Mouse (Mus musculus) liver, embryonic 14.5 days (tissue): ENCODE data around the gene Jph3. TPM values are rescaled to one million over a fixed set of nuclear protein-coding genes. Genes with fewer than 3 reads are reported as not detected.

Experiments used
- ATAC-seq: fragments of 200-750 bp; cut with Nextera tagmentation; 2 replicates; pipeline ENCODE4 v1.8.0; 2017; ENCODE audit warnings: moderate number of reproducible peaks, mild to moderate bottlenecking, moderate library complexity; ENCODE audit not compliant: insufficient read depth
- DNase-seq, 3 experiments: peaks; one replicate each; pipeline ENCODE4 v3.0.0-alpha.2; 2012 to 2013; ENCODE audit warnings: low read depth in 3 of 3, low spot score in 3 of 3
- H3K27ac ChIP-seq: fragments of 300-500 bp; sonication (generic); 2 replicates; pipeline ENCODE4 v1.5.1; 2014; ENCODE audit warnings: moderate library complexity, mild to moderate bottlenecking, control low read depth, inconsistent platforms
- H3K27me3 ChIP-seq: fragments of 300-500 bp; sonication (generic); 2 replicates; pipeline ENCODE4 v1.6.1; 2014; ENCODE audit warnings: mild to moderate bottlenecking, low read length, moderate library complexity; ENCODE audit not compliant: control insufficient read depth, insufficient read depth
- H3K36me3 ChIP-seq: fragments of 300-500 bp; sonication (generic); replicated peaks from 2 replicates; pipeline ENCODE4 v1.6.1; 2014; ENCODE audit warnings: low read depth; ENCODE audit not compliant: control insufficient read depth, insufficient read depth
- H3K4me1 ChIP-seq, 2 experiments: fragments of 200-500 bp in 1 of 2; fragments of 300-500 bp in 1 of 2; sonication (generic) in 1 of 2; replicated peaks; 2 replicates each; pipeline ENCODE4 v1.6.1; 2012 to 2014; ENCODE audit warnings: antibody characterized with exemption in 1 of 2, inconsistent platforms in 1 of 2, low read length in 1 of 2; ENCODE audit not compliant: control insufficient read depth in 2 of 2, insufficient read depth in 2 of 2
- H3K4me2 ChIP-seq: fragments of 300-500 bp; sonication (generic); 2 replicates; pipeline ENCODE4 v1.6.1; 2014; ENCODE audit warnings: low read depth, mild to moderate bottlenecking, control low read depth, moderate library complexity
- H3K4me3 ChIP-seq, 2 experiments: fragments of 200-500 bp in 1 of 2; fragments of 300-500 bp in 1 of 2; sonication (generic) in 1 of 2; 2 replicates each; pipeline ENCODE4 v1.5.1; 2012 to 2014; ENCODE audit warnings: low read depth in 2 of 2, low read length in 2 of 2, mild to moderate bottlenecking in 2 of 2, control low read depth in 1 of 2, inconsistent platforms in 1 of 2, moderate library complexity in 1 of 2; ENCODE audit not compliant: insufficient read depth in 1 of 2
- H3K9ac ChIP-seq: fragments of 300-500 bp; sonication (generic); replicated peaks from 2 replicates; pipeline ENCODE4 v1.6.1; 2014; ENCODE audit warnings: mild to moderate bottlenecking, control low read depth, moderate library complexity
- H3K9me3 ChIP-seq: fragments of 300-500 bp; sonication (generic); 2 replicates; pipeline ENCODE4 v1.6.1; 2016; ENCODE audit warnings: low read length, mixed read lengths; ENCODE audit not compliant: control insufficient read depth
- CTCF ChIP-seq: IDR thresholded peaks from 2 replicates; pipeline ENCODE4 v1.5.1; 2016; ENCODE audit warnings: antibody characterized with exemption, low read depth, control low read depth
- EP300 ChIP-seq: IDR thresholded peaks from 2 replicates; pipeline ENCODE4 v1.6.1; 2016; ENCODE audit warnings: antibody characterized with exemption, low read depth
- WGBS: fragments of 180-500 bp; shearing (Covaris S2); extraction: QIAGEN DNeasy Blood & Tissue Kit; methylation state at CpG from one replicate; pipeline ENCODE4 v1.1.7; 2014; ENCODE audit not compliant: insufficient replicate concordance; 5-methylcytosine and 5-hydroxymethylcytosine counted together
- polyA plus RNA-seq, 2 experiments: library from polyadenylated mRNA; depleted of rRNA in 1 of 2; stranded (reverse) in 1 of 2; unstranded in 1 of 2; fragments of >200 nt; fragmentation: Nextera tagmentation in 1 of 2; extraction: Ambion mirVana in 1 of 2; gene quantifications; 2 replicates each; pipeline versions ENCODE4 v1.2.1 to v1.2.3; 2012 to 2014

The Jph3 gene
- polyA plus RNA-seq, 2 experiments, result not detected

DNA sequence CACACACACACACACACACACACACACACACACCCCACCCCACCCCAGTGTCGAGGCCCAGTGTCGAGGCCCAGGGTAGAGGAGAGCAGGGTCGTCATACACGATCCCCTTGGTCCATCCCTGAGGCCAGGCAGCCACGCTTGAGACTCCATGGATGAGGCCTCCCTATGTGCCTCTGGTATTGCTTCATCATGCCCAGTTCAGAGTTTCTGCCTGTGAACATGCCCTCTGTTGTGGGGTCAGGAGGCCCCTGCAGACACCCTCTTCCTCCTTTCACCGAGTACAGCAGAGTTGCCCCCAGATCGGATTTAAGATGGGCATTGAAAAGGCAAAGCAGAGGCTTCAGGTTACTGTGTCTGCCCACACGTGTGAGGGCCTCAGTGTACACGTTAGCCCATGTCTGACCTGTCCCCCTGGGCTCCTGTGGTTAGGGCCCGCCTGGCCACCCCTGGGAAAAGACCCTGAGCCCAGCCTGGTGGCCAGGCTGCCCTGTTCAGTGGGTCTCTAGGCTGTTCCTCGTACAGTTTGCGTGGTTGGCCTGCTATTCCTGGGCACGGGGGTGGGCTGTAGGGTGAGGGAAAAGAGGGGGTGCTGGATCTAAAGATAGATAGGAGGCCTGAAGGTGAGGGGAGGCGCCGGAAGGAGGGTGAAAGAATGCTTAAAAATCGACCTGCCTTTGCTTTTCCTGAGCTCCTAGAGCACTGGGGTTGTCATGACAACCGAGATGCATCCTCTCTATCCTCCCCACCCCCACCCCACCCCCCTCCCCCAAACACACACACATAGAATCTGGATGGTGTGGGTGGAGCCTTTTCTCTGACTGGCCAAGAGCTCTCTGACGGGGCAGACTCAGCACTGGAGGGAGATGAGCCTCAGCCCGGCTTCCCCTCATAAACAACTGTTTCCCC is 41.7 kb downstream of the Jph3 start:
- Histone ChIP-seq H3K27me3 (no peaks in the 10 kb centered on the region), H3K4me1 (no peaks in the 10 kb centered on the region), H3K9me3 (no peaks in the 10 kb centered on the region), H3K36me3 (no peaks in the 10 kb centered on the region), H3K4me3 (no peak overlapping the region), H3K9ac (no peak overlapping the region), H3K27ac (no peak overlapping the region), H3K4me2 (no peak overlapping the region)
- WGBS, result 29% methylated on average over 19 of the region's 19 CpGs
- no peak for TF ChIP-seq EP300
- ATAC-seq, result no peak
- DNase-seq, result no peak

DNA sequence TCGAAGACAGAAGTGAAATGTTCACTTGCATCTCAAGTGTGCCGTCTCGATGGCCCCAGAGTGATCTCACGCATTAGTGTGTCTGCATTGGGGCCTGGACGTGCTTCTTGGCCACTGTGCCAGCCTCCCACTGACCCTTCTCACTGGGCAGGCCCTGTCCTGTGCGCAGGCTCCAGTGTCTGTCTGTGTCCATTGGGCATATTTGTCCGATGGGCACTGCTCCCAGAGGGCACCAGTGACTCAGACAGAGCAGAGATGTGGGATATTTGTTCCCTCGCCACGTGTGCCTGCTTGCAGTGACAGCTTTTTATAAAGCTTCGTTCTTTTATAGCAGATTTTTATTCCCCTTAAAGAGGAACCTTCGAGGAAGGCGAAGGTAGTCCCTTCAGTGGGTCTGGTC is 44.5 kb downstream of the Jph3 start:
- no peak overlapping the region for H3K4me2 ChIP-seq
- no peak for TF ChIP-seq EP300
- no peak for TF ChIP-seq CTCF
- H3K9me3 ChIP-seq, result no peaks in the 10 kb centered on the region
- DNase-seq (no peak), ATAC-seq (no peak)
- no peaks in the 10 kb centered on the region for H3K27me3 ChIP-seq
- H3K4me3 ChIP-seq, result no peak overlapping the region
- no peak overlapping the region for H3K27ac ChIP-seq
- no peak overlapping the region for H3K9ac ChIP-seq
- WGBS, result 67% methylated on average over 12 of the region's 12 CpGs
- H3K4me1 ChIP-seq, result no peaks in the 10 kb centered on the region
- no peaks in the 10 kb centered on the region for H3K36me3 ChIP-seq

DNA sequence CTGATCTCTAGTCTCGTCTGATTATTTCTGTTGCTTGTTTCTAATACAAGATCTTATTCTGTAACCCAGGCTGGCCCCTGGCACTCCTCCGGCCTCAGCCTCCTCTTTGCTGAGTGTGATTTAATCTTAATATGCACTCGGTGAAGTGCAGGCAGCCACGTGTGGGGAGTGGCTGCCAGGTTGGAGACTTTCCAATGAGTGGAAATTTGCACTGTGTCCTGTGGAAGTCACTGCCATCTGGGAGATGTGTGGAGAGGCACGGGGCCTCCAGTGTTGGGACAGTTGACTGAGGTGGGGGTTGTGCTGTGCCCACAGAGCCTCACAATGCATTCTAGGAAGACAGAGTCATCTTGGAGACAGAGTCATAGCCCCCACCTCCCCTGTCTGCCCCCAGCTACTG is 53.1 kb downstream of the Jph3 start:
- H3K36me3 ChIP-seq, result no peaks in the 10 kb centered on the region
- H3K27ac ChIP-seq, result no peak overlapping the region
- H3K4me3 ChIP-seq, result no peak overlapping the region
- DNase-seq (no peak), ATAC-seq (no peak)
- H3K4me2 ChIP-seq, result no peak overlapping the region
- H3K27me3 ChIP-seq, result no peaks in the 10 kb centered on the region
- TF ChIP-seq CTCF, result no peak
- no peak for TF ChIP-seq EP300
- H3K4me1 ChIP-seq, result no peaks in the 10 kb centered on the region
- no peaks in the 10 kb centered on the region for H3K9me3 ChIP-seq
- H3K9ac ChIP-seq, result no peak overlapping the region
- WGBS, result 52% methylated on average over 5 of the region's 5 CpGs

GRCm38 (mm10) chr8:121786542-121786941 is 57.1 kb downstream of the Jph3 start:
- Histone ChIP-seq H3K36me3 (no peaks in the 10 kb centered on the region), H3K9me3 (no peaks in the 10 kb centered on the region), H3K4me3 (no peak overlapping the region), H3K4me1 (no peaks in the 10 kb centered on the region), H3K27me3 (no peaks in the 10 kb centered on the region), H3K27ac (no peak overlapping the region), H3K9ac (no peak overlapping the region), H3K4me2 (no peak overlapping the region)
- ATAC-seq, result no peak
- no peak for DNase-seq
- WGBS, result 34% methylated on average over 10 of the region's 10 CpGs
- no peak for TF ChIP-seq CTCF
- TF ChIP-seq EP300, result no peak

DNA sequence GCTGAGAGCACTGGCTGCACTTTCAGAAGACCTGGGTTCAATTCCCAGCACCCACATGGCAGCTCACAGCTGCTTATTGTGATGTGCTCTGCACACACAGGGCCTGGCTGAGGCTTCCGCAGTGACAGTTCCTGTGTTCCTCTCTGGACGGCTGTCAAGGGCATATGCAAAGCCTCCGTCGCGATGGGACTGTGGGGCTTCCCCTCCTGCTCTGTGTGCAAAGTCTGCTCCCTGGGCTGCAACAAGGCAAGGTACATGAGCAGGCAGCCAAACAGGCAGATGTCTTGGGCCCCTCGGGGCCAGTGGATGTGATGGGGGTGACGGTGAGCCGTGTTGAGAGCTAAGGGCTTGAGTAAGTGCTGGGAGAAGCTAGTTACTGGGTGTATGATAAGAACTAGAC is 59.4 kb downstream of the Jph3 start:
- no peak overlapping the region for H3K4me2 ChIP-seq
- H3K36me3 ChIP-seq, result no peaks in the 10 kb centered on the region
- WGBS, result 60% methylated on average over 8 of the region's 8 CpGs
- no peak overlapping the region for H3K9ac ChIP-seq
- no peaks in the 10 kb centered on the region for H3K9me3 ChIP-seq
- H3K27me3 ChIP-seq, result no peaks in the 10 kb centered on the region
- TF ChIP-seq CTCF (no peak), EP300 (no peak)
- H3K27ac ChIP-seq, result no peak overlapping the region
- H3K4me3 ChIP-seq, result no peak overlapping the region
- H3K4me1 ChIP-seq, result no peaks in the 10 kb centered on the region
- no peak for ATAC-seq
- DNase-seq, result no peak
